Mouse (Mus musculus) heart, postnatal 4 days (tissue): ENCODE results near the gene Gm1113. TPM values are rescaled to one million over a fixed set of nuclear protein-coding genes. Genes with fewer than 3 reads are reported as not detected.
A peak's percentile ranks its signal among the peaks of the same experiment; 100 is the strongest.

Experiments used
- DNase-seq: peaks from one replicate; pipeline ENCODE4 v3.0.0; 2021
- total RNA-seq, 2 experiments: library from RNA; stranded (reverse); gene quantifications; 2 replicates each; pipeline ENCODE4 v1.2.3; 2021

Gm1113 gene
- total RNA-seq, 2 experiments from 2014 or later: not detected

DNA sequence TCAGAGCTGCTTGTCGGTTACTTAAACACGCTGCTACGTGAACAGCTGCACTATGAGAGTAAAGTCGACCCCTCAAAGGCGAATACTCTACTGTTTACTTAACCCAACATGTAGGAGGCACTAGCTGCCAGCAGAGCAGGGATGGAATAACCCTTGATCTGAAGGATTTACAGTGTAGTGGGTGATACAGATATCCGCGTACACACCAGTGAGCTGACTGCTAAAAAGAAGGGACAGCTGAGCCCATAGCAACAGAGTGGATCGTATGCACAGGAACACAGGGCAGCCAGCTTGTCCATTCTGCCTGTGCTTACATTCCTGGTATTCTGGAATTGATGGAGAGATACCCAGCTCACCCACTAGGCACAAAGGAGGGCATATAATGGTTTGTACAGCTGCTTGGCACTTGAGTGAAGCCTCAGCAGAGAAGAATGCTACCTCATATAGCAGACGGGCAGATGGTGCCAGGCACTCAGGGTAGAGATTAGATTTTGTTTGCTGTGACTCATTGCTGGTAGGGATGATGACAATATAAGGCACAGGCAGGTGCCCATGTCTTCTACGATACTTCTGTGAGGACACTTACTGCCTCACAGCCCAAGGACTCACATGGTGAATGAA is 43.9 kb downstream of the Gm1113 start:
- DNase-seq: no peak

DNA sequence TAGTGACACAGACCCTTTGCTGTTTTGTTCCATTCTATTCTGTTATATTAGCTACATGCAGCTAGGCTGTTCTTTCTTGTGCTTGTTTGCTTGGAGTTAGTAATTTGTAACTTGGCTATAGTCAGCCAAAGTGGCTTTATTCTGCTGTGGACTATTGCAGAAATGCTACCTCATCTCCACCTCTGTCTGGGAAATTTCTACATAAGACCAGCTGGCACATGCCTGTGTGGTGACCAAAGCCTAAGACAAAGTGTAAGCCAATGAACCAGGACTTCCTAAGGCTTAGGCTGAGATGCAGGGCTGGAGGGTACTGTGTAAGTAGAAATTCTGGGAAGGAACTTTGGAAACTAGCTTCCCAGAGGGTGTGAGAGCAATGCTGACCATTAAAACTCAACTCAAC is 49.2 kb downstream of the Gm1113 start:
- DNase-seq: no peak

DNA sequence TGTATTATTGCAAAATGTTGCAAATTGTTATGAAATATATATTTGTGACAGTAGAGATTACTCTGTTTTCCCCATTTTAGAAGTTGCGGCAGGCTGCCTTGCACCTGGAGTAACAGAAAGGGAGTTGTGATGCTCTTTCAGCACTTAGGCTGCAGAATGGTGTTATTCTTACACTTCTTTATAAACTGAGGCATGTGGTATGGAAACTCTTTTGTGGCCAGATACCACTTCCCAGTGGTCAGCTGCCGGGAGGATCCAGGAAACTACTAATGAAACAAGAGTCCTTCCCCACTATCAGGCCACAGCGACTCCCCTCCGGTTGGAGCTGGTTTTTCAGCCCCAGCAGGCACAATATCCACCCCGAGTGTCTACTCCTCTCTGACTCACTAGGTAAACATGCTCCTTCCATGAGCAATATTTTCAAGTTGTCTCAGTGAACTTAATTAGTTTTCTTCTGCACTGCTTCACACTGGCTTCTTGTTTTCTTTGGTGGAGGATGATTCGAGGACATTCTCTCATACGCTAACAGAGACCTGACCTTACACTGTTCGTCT is 50.7 kb downstream of the Gm1113 start:
- DNase-seq: peak; percentile 14

GRCm38 (mm10) chr9:35459594-35459993 is 58.5 kb downstream of the Gm1113 start:
- DNase-seq: no peak

Other genes with a start within 250 kb of the Gm1113 start
- gene Cdon, start 97.1 kb downstream of the Gm1113 start, total RNA-seq: 10 to 100 TPM; 30.0 to 33.3 TPM
- gene Ddx25, start 40.3 kb upstream of the Gm1113 start, total RNA-seq: under 1 TPM; 0.05 to 0.07 TPM
- gene Pus3, start 40.3 kb upstream of the Gm1113 start, total RNA-seq: 1 to 10 TPM; 8.9 to 9.3 TPM
- under 1 TPM; 0.14 to 0.32 TPM for gene Pate2, start 52.0 kb upstream of the Gm1113 start, total RNA-seq
- gene Hyls1, start 52.1 kb upstream of the Gm1113 start, total RNA-seq: 1 to 10 TPM; 7.1 to 7.6 TPM
- not detected for gene Pate4, start 93.7 kb upstream of the Gm1113 start, total RNA-seq
- gene Pate3, start 129.9 kb upstream of the Gm1113 start, total RNA-seq: not detected
- not detected for gene Pate1, start 169.1 kb upstream of the Gm1113 start, total RNA-seq
- not detected for gene Gm17677, start 222.8 kb upstream of the Gm1113 start, total RNA-seq